Mouse (Mus musculus): Measurements from ENCODE around the gene Eid2b. TPM values are rescaled to one million over a fixed set of nuclear protein-coding genes. Genes with fewer than 3 reads are reported as not detected.

Gene Eid2b
- polyA plus RNA-seq, 1 experiment from 2014 or later, result 19.7 TPM

DNA sequence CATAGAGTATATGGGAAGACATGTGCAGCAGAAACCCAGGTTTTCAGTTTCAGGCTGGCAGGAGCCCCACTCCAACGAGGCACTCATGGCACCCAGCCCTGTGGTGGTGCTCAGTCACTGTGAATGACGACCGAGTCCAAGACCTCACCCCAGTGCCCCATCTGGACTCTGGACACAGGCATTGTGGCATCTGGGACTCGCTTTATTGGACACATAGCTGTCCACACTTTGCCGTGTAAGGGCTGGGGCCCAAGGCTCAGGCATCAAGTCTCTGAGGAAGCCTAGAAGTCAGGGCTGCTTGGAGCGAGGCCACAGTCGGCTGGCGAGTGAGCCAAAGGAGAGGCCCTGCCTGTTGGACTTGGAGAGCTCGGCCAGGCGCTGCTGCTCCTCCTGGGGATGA, 28.1 kb downstream of the Eid2b start:
- Histone ChIP-seq H3K9me3 (no peaks in the 10 kb centered on the region), H3K4me2 (no peak overlapping the region), H3K4me3 (no peak overlapping the region), H3K4me1 (peaks cover 16% of the 10 kb centered on the region), H3K27me3 (peaks cover 29% of the 10 kb centered on the region), H3K27ac (no peak overlapping the region), H3K36me3 (peaks cover 60% of the 10 kb centered on the region), H3K9ac (no peak overlapping the region)
- no peak for ATAC-seq (ENCODE audit: insufficient number of reproducible peaks, insufficient read depth, low FRiP score, low TSS enrichment, low read depth)
- WGBS, result 93% methylated on average over 10 of the region's 10 CpGs

DNA sequence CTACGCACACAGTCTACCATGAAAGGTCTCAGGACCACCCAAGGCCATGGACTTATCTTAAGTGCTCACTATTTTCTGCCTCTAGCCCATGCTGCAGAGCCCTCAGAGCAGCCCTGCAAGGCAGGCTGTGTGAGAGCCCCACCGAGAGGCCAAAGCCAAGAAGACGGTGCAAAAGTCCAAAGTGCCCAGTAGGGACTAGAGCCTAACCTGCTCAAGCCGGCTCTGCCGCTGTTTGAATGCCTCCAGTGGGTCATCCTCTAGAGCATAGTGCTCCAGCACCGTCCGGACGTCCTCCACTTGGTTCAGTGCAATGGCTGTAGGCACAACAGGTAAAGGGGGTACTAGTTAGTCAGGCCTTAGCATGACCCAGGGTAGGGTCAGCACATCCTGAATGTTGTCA, 28.7 kb downstream of the Eid2b start:
- peaks cover 60% of the 10 kb centered on the region for H3K36me3 ChIP-seq
- peaks cover 24% of the 10 kb centered on the region for H3K27me3 ChIP-seq
- H3K4me1 ChIP-seq, result peaks cover 20% of the 10 kb centered on the region
- no peak for ATAC-seq (ENCODE audit: insufficient number of reproducible peaks, insufficient read depth, low FRiP score, low TSS enrichment, low read depth)
- no peak overlapping the region for H3K4me3 ChIP-seq
- no peak overlapping the region for H3K4me2 ChIP-seq
- H3K9me3 ChIP-seq, result no peaks in the 10 kb centered on the region
- WGBS, result 95% methylated on average over 8 of the region's 8 CpGs
- no peak overlapping the region for H3K27ac ChIP-seq
- no peak overlapping the region for H3K9ac ChIP-seq

DNA sequence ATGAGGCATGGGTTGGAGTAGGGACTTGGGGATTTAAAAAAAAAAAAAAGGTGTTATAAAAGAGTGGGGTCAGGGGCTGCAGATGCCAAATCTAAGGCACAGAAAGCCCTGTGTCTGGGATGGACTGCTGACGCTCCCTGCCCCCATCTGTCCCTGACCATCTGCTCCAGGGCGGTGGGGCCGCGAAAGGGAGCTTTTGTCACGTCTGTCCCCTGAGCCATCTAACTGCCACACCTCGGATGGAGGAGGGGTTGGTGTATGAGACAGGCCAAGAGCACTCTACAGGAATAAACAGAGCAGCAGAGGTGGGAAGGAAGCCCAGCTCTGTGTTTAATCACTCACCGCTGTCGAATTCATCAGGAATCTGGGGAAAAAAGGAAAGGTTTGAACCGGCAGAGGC, 32.2 kb downstream of the Eid2b start:
- ATAC-seq (ENCODE audit: insufficient number of reproducible peaks, insufficient read depth, low FRiP score, low TSS enrichment, low read depth), result no peak
- Histone ChIP-seq H3K27me3 (no peaks in the 10 kb centered on the region), H3K9ac (no peak overlapping the region), H3K36me3 (peaks cover 68% of the 10 kb centered on the region), H3K4me1 (peaks cover 12% of the 10 kb centered on the region), H3K9me3 (no peaks in the 10 kb centered on the region), H3K27ac (no peak overlapping the region), H3K4me3 (no peak overlapping the region), H3K4me2 (no peak overlapping the region)
- 58% methylated on average over 9 of the region's 9 CpGs for WGBS

DNA sequence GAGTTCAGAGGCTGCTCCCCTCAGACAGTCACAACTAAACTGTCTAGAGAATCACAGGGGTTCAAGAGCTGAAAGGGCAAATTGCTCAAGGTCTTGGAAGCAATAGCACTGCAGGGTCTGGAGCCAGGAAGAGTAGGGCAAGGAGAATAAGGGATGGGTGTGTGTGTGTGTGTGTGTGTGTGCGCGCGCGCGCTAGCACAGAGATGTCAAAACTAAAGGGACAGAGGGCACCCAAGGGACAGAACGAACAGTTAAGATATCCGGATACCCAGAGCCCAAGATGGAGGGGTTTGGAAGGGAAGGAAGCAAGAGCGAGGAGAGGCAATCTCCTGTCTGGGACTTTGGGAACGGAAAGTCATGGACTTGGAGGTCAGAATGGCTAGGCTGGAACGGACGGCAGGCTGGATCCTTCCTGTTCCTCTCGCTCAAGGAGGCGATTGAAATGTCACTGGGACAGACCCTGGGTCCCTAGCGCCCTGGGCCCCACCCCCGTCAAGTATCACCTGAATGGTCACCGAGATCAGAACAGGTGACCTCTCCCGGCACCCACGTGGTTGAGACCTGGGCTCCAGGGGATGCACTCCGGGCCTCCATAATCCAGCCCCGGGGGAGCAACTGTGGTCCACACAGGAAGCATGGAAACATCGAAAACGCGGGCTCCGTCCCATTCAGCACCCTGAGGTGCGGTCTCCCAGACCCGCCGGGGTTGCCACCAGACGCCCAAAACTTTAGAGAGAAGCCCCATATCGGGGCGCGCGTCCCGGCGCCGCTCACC, 33.8 kb downstream of the Eid2b start:
- Histone ChIP-seq H3K4me3 (peak overlapping the region; percentile 89), H3K4me2 (peak overlapping the region; percentile 76), H3K27me3 (no peaks in the 10 kb centered on the region), H3K27ac (peak overlapping the region; percentile 48; the same call in 1 of the 2 replicates), H3K9ac (peak overlapping the region; percentile 94), H3K36me3 (peaks cover 68% of the 10 kb centered on the region), H3K9me3 (no peaks in the 10 kb centered on the region), H3K4me1 (peaks cover 12% of the 10 kb centered on the region)
- peak; percentile 34; the same call in 1 of the 2 replicates for ATAC-seq (ENCODE audit: insufficient number of reproducible peaks, insufficient read depth, low FRiP score, low TSS enrichment, low read depth)
- WGBS, result 6% methylated on average over 35 of the region's 35 CpGs

DNA sequence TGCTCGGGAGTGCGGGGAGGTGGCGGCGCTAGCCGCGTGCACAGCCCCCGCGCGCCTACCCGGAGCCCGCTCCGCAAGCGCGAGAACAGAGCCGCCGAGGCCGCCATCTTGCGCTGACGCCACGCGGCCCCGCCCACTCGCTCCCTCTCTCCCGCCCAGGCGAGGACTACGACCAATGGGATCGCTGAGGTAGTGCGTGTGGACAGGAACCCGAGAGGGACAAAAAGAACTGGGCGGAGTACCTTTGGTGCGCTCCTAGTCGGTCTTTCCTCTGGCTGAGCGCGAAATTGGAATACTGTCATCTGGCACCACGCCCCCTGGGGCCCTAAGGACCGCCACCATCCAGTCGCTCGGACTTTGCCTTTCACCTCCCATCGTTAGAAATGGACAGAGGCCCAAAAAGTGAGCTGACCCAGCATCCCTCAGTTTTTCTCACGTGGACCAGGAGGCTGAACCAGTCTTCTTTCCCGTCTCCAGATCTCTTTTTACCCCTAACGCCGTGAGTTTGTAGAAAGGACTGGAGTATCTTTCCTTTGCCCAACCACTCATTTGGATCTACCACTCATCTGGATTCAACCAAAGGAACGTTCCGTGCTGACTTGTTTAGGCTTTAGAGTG, 34.5 kb downstream of the Eid2b start, which contains the start of gene Timm50:
Gene Timm50 (minus strand): TSS at position 147 of the 618 bp plus-strand sequence.
- ATAC-seq (ENCODE audit: insufficient number of reproducible peaks, insufficient read depth, low FRiP score, low TSS enrichment, low read depth), result peak; percentile 93
- Histone ChIP-seq H3K4me3 (peak within 1 kb of the TSS; percentile 89), H3K9ac (peak within 1 kb of the TSS; percentile 94), H3K27me3 (no peaks in the 10 kb centered on the region), H3K4me2 (peak within 1 kb of the TSS; percentile 76), H3K36me3 (peaks cover 68% of the 10 kb centered on the region), H3K4me1 (peaks cover 12% of the 10 kb centered on the region), H3K27ac (peak within 1 kb of the TSS; percentile 48; the same call in 1 of the 2 replicates), H3K9me3 (no peaks in the 10 kb centered on the region)
- WGBS, result under 1% methylated on average over 45 of the region's 45 CpGs

DNA sequence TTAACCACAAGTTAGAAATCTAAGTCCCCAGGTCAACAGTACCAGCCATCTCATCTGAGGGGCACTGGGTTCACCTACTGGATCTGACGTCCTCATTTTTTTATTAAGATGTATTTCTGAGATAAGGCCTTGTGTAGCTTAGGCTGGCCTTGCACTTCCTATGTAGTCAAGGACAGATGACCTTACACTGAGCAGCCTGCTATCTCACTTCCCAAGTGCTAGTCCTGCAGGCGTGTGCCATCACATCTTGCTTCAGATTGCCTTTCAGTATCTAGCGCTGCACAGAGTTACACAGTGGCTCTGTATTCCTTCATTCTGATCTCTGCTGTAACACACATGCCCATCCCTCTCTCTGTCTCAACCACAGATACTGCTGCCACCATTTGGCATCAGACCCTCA, 40.5 kb downstream of the Eid2b start:
- 86% methylated on average over 3 of the region's 3 CpGs for WGBS
- no peak for ATAC-seq (ENCODE audit: insufficient number of reproducible peaks, insufficient read depth, low FRiP score, low TSS enrichment, low read depth)
- peaks cover 92% of the 10 kb centered on the region for H3K36me3 ChIP-seq

DNA sequence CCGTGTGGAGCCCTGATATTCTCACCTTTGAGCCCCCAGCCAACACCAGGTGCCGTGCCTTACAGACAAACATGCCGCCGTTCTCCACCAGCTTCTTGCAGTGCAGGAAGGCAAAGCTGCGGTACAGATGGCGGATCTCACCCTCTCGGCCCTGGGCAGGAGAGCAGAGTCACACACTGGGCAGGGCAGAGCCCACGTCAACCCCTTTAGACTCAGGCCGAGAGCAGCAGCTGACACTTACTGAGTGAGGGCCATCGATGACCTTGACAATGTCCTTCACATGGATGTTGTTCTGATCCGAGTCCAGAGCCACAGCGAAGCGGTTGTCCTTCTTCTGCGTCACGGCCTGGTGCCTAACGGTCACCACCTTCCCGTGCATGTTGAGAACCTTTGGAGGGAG, 41.2 kb downstream of the Eid2b start:
- Histone ChIP-seq H3K27ac (no peak overlapping the region), H3K4me1 (no peaks in the 10 kb centered on the region), H3K9ac (0 out of 2 replicates have a peak overlapping the region, but pooled peaks have one; percentile 16), H3K4me3 (no peak overlapping the region), H3K27me3 (no peaks in the 10 kb centered on the region), H3K9me3 (no peaks in the 10 kb centered on the region), H3K4me2 (no peak overlapping the region), H3K36me3 (peaks cover 99% of the 10 kb centered on the region)
- WGBS, result 93% methylated on average over 17 of the region's 17 CpGs
- no peak for ATAC-seq (ENCODE audit: insufficient number of reproducible peaks, insufficient read depth, low FRiP score, low TSS enrichment, low read depth)

More for the DNA sequence above, 40.5 kb downstream of the Eid2b start:
- Histone ChIP-seq H3K4me1 (no peaks in the 10 kb centered on the region), H3K27ac (no peak overlapping the region), H3K4me3 (no peak overlapping the region), H3K27me3 (no peaks in the 10 kb centered on the region), H3K9me3 (no peaks in the 10 kb centered on the region), H3K9ac (no peak overlapping the region), H3K4me2 (no peak overlapping the region)

DNA sequence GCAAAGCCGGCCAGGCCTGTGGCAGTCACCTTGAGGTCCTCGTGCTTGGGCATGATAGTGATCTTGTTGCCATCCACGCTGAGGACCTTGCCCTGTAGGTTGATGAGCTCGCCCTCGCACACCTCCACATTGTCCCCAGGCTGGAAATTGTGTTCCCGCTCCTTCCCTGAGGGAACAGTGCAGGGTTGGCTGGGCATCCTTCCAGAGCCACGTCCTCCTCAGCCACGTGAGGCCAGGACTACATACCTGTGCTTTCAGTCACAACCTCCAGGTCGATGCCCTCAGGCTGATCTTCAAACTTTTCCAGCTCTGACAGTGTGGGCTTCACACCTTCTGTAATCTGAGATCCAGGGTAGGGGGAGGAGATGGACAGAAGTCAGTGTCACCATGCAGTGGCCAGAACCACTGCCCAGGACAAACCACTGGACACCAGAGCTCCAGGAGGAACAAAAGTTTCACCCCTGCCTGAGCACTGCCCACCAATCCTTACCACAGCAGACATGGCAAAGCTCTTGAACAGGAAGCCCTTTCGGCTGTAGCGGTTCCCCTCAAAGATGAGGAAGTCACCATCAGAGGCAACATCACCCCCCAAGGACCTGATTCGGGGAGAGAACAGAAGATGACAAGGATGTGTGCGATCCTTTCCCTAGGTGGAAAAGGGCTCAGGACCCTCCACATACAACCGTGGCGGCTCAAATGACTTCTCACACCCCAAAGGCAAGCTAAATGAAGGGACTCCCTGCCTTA, 44.6 kb downstream of the Eid2b start:
- H3K27me3 ChIP-seq, result no peaks in the 10 kb centered on the region
- H3K9me3 ChIP-seq, result no peaks in the 10 kb centered on the region
- H3K36me3 ChIP-seq, result peaks cover 100% of the 10 kb centered on the region
- H3K4me1 ChIP-seq, result no peaks in the 10 kb centered on the region
- WGBS, result 92% methylated on average over 15 of the region's 15 CpGs
- H3K4me2 ChIP-seq, result no peak overlapping the region
- H3K27ac ChIP-seq, result no peak overlapping the region
- H3K4me3 ChIP-seq, result no peak overlapping the region
- ATAC-seq (ENCODE audit: insufficient number of reproducible peaks, insufficient read depth, low FRiP score, low TSS enrichment, low read depth), result no peak
- H3K9ac ChIP-seq, result no peak overlapping the region

DNA sequence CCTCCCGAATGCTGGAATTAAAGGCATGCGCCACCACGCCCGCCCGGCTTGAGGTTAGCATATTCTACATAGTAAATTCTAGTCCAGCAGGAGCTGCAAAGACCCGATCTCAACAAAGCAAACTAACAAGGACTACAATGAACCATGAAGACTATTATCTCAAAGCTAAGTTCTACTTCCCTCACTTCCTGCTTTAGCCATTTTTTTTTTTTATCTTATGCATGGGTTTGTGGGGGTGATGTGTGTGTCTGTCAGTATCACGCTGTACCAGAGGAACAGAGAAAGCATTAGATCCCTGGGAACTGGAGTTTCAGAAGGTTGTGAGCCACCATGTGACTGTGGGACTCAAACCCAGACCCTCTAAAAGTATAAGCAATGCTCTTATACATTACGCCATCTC, 47.8 kb downstream of the Eid2b start:
- 98% methylated on average over 8 of the region's 8 CpGs for WGBS
- H3K27me3 ChIP-seq, result no peaks in the 10 kb centered on the region
- no peaks in the 10 kb centered on the region for H3K4me1 ChIP-seq
- H3K27ac ChIP-seq, result no peak overlapping the region
- peaks cover 100% of the 10 kb centered on the region for H3K36me3 ChIP-seq
- no peaks in the 10 kb centered on the region for H3K9me3 ChIP-seq
- no peak overlapping the region for H3K9ac ChIP-seq
- no peak for ATAC-seq (ENCODE audit: insufficient number of reproducible peaks, insufficient read depth, low FRiP score, low TSS enrichment, low read depth)
- H3K4me3 ChIP-seq, result no peak overlapping the region
- no peak overlapping the region for H3K4me2 ChIP-seq

DNA sequence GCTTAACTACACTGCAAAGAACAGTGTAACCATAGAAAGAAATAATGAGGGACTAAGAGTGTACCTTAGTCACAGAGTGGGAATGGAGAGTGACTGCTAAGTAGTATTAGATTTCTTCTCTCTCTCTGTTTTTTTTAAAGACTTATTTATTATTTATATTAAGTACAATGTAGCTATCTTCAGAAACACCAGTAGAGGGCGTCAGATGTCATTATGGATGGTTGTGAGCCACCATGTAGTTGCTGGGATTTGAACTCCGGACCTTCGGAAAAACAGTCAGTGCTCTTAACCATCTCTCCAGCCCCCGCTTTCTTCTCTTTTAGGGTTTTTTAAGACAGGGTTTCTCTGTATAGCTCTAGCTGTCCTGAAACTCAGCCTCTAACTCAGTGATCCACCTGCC, 48.9 kb downstream of the Eid2b start:
- H3K9me3 ChIP-seq, result no peaks in the 10 kb centered on the region
- WGBS, result 77% methylated on average over 4 of the region's 4 CpGs
- H3K27ac ChIP-seq, result no peak overlapping the region
- H3K36me3 ChIP-seq, result peaks cover 100% of the 10 kb centered on the region
- H3K27me3 ChIP-seq, result no peaks in the 10 kb centered on the region
- H3K4me2 ChIP-seq, result no peak overlapping the region
- no peaks in the 10 kb centered on the region for H3K4me1 ChIP-seq
- H3K9ac ChIP-seq, result no peak overlapping the region
- ATAC-seq (ENCODE audit: insufficient number of reproducible peaks, insufficient read depth, low FRiP score, low TSS enrichment, low read depth), result no peak
- no peak overlapping the region for H3K4me3 ChIP-seq

DNA sequence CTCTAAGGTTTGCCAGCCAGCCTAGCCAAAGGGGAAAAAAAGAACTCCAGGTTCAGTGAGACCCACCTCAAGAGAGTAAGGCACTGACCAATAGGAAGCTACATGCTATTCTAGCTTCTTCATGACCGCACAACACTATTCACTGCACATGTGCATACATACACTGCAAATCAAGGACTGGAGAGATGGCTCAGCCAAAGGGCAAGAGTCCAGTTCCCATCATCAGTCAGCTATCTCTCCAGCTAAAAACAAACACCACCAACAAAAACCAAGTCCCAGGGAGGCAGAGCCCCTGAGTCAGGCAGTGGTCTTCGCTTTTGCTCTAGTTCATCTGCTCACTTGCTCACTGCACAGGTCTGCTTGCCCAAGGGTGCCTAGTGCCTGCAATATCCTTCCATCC, 50.7 kb downstream of the Eid2b start:
- Histone ChIP-seq H3K9ac (no peak overlapping the region), H3K4me2 (no peak overlapping the region), H3K9me3 (no peaks in the 10 kb centered on the region), H3K36me3 (peaks cover 95% of the 10 kb centered on the region), H3K27ac (no peak overlapping the region), H3K4me3 (no peak overlapping the region), H3K27me3 (no peaks in the 10 kb centered on the region), H3K4me1 (no peaks in the 10 kb centered on the region)
- ATAC-seq (ENCODE audit: insufficient number of reproducible peaks, insufficient read depth, low FRiP score, low TSS enrichment, low read depth), result no peak
- 95% methylated on average over 2 of the region's 2 CpGs for WGBS

Measured in embryonic facial prominence, embryonic 13.5 days (tissue).